Mouse (Mus musculus): Measurements from ENCODE around the gene Etfb.

Etfb gene

DNA sequence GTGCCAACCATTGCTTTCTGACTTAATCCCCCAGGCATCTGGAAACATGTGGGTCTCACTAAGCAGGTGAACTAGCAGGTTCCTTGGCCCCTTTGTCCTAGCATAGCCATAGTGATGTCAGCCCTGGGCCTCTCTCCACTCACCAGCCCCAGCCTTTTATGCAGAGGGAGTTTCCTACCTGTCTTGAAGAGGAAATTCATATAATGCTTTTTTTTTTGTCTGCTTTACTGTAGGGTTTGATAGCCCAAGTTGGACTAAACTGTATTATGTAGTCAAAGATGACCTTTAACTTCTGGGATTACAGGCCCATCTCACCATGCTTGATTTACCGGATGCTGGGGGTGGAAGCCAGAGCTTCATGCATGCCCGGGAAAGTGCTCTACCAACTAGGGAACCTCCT is 5.9 kb downstream of the Etfb start:
- DNase-seq, result no peak

DNA sequence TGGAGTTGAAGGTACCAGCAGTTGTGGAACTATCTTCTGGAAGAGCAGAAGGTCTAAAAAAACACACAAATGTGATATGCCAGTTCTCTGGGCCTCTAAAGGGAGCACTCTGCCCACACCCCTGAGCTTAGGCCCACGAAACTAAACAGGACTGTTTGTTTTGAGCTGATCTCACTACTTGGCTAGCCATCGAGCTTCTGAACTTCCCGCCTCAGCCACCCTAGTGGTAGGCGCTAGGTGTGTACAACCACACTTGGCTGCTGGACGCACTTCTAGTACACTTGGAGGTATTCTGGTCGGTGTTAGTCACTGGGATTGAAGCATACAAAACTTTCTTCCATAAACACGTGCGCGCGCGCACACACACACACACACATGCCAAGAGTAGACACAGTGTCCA is 7.8 kb downstream of the Etfb start:
- DNase-seq, result no peak

DNA sequence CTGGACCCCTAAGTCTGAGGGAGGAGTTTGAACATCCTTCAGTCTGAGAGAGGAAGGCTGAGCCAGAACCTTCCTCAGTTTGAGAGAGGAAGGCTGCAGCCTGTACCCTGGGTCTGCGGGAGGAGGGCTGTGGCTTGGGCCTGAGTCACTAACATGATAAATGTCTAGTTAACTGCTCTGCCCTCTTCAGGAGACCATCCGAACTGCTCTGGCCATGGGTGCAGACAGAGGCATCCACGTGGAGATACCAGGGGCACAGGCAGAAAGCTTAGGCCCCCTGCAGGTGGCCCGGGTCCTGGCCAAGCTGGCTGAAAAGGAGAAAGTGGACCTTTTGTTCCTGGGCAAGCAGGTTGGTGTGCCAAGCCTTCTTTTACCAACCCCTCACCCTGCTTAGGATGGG is 8.7 kb downstream of the Etfb start:
- DNase-seq, result no peak

DNA sequence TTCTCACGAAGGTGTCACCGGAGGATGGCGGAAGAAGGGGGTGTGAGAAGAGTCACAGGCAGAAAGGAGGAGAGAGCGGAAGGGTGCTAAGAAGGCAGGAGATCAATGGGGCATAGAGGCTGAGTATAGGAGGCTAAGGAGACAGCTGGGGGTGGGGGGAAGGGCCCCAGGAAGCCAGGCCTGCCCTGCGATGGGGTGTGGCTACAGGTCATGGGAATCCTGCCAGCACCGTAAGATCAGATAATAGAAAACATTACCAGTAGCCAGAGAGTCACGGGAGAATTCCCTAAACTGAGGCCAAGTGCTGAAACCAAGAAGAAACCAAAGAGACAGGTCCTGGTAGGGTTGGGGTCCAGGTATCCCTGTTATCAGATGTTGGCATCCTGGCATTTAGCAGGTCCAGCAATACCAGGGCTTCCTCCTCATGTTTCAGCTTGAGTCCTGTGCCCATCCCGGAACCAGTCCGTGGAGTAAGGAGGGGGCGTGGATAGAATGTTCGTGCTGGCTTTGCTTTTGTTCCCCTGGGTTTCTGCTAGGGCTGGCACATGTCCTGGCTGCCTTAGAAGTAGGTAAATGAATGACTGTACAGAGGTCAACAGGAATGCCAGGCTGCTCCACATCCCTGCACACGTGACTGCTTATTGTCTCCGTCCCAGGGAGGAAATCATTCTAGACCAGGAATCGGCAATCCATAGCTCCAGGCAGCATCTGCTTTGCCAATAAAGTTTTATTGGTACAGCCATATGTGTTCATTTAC is 9.9 kb downstream of the Etfb start:
- no peak for DNase-seq

DNA sequence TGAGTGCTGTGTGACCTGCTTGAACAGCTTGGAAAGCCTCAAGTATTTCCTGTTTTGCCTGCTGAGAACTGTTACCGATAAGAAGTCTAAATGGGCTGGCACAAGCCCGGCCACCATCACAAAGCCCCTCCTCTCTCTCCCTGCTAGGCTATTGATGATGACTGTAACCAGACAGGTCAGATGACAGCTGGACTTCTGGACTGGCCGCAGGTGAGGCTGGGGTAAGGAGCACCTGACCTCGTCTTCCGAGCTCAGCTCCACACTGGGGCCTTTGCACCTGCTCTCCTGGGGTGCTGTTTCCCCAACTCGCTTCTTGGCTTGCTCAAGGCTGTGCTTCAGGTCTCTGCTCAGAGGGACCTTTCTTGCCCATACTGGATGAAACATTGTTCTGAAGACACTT is 10.5 kb downstream of the Etfb start:
- DNase-seq, result no peak

DNA sequence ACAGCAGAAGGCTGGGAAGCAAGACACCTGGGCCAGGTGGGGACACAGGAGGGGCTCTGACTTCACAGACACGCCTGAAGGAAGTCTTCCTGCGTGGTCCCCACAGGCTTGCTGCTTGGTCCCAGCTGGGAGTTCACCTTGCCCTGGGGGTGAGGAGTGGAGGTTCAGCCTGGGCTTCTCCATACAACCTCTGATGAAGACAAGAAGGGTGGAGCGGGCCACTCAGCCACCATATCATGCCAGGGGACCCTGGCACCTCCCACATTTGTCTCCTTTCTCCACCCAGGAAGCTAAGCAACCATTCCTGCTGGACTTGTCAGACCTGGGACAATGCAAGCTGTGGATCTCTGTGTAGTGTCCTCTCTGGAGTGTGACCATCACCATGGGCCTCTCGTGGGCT is 19.0 kb downstream of the Etfb start, which contains the start of gene Vsig10l:
Vsig10l (plus strand) TSS at position 301 of the 400 bp plus-strand sequence.
- DNase-seq, result no peak

DNA sequence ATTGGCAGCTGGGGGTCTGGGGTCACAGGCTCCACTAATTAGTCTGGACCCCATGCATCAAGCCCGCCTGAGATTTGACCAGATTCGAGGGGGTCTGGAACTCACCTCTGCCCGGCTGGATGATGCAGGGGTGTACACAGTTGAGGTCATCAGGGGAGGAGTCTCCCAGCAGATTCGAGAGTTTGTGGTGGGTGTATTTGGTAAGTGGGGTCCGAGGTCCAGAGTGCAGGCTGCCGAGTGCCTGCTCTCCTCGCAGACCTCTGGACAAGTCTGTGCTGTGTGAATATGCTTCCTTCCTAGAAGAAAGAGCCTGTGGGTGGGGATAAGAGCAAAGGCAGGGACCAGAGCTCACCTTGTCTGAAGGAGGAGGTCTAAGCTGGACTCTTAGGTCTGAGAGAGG is 20.1 kb downstream of the Etfb start:
- DNase-seq, result no peak

DNA sequence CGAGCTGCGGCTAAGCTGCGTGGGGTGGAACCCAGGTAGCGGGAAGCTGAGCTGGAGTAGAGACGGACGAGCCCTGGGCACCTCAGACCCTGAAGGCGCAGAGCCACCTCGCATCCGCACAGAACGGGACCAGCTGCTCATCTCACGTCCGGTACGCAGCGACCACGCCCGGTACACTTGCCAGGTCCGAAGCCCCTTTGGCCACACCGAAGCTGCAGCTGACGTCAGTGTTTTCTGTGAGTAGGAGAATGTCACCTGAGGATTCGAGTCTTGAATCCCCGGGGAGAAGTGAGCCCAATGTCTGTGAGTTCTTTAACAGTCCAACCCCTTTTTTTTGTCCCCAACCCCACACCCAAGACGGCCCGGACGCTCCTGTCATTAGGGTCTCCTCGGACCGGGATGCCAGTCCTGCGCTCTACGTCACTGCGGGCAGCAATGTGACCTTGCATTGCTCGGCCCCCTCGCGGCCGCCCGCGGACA is 21.0 kb downstream of the Etfb start:
- DNase-seq, result no peak

DNA sequence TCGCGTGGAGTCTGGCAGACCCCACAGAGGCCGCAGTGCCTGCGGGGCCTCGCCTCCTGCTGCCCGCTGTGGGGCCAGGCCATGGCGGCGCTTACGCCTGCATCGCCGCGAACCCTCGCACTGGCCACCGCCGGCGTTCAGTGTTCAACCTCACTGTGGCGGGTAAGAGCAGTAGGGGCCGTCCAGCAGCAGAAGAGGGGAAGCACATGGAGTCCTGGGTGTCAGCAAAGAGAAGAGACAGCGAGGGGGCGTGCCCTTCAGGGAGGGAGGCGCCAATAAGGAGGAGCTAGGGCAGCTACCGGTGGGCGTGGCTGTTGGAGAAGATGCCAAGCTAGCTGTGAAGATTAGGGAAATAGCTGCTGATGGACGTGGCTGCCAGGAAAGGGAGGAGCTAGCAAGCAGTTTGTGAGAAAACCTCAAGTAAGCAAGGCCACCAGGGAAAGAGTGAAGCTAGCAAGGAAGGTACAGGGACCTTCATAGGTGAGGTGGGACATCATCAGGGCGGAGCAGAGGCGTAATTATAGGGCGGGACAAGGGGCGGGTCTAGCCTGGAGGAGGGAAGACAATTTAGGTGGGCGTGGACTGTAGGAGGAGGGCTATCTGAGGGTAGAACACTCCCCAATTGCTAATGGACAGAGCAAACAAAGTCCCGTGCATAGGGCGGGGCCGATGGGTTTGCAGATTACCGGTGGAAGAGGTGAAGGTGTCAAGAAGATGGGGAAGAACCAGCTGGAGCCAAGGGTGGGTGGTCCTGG is 21.6 kb downstream of the Etfb start:
- DNase-seq, result peak; percentile 75

DNA sequence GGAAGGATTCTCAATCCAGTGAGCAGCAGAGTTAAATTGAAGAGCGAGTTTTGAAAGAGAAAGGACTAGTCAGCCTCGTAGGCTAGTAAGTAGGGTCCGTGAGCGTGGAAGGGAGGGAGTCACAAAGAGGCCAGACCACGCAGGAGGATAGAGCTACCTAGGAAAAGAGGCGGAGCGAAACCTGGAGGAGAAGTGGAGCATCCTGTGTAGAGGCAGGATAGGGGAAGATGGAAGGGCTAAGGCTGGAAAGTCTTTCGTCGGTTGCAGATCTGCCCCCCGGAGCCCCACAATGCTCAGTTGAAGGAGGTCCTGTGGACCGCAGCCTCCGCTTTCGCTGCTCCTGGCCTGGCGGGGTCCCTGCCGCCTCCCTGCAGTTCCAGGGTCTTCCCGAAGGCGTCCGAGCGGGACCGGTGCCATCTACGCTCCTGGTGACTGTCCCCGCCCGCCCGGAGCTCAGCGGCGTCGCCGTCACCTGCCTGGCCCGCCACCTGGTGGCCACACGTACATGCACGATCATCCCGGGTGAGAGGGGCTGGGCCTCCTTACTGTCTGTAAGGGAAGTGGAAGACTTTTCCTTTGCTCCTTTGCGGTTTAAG is 22.3 kb downstream of the Etfb start:
- DNase-seq, result peak; percentile 78

DNA sequence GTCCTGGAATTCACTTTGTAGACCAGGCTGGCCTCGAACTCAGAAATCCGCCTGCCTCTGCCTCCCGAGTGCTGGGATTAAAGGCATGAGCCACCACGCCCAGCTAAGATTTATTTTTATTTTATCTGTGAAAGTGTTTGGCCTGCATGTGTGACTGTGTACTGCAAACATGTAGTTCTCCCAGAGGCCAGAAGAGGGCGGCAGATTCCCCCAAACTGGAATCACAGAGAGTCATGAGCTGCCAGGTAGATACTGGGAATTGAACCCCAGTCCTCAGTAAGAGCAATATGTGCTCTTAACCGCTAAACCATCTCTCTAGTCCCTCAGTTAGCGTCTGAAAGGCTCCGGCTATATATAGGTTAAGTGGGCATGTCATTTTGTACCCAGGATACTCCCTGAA is 26.5 kb downstream of the Etfb start:
- DNase-seq, result no peak

DNA sequence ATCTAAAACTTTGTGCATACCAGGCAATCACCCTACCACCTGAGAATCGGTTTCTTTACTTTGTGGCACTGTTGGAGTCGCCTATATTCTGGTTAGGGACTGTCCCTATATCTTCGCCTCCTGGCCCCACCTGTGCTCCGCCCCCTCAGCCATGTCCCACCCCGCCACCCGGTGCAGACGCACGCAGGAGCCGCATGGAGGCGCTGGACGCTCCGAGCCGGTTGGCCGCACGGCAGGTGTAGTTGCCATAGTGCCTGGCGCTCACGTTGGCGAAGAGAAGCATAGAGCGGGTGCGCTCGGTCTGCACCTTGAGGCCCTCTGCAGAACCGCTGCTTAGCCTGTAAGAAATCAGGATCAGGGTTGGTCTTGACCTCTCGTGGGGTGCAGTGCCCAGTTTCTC is 31.8 kb downstream of the Etfb start:
- DNase-seq, result no peak

DNA sequence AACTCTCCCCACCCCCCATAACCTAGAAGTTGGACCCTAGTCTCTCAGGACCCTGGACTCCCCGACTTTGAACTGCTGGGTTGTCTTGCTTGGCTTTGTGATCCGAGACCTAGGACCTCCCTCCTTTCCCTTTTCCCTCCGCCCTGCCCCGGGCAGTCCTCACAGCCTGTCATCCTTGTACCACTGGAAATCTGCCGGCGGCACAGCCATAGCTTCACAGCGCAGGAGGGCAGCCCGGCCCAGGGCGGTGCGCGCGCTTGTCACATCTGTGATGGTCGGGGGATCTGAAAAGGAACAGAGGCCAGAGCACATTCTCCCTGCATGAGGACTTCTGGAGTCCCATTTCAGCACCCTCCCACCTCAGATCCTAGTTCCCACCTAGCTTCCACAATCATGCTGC is 32.5 kb downstream of the Etfb start:
- DNase-seq, result no peak

DNA sequence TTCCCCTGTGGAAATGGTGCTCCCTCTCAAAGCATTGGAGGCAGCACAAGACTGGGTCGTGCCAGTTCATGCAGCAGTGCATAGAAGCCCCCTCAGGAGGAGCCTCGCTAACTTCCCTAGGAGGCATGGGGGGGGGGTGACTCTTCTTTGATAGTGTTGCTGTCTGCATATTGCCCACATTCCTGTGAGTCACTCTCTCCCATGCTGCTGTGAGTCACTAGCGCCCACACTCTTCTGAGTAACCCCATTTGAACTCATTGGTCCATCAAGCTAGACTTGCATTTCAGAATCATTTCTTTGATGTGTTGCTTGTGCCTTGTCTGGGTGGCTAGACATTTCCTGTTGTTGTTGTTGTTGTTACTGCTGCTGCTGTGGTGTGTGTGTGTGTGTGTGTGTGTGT is 37.3 kb downstream of the Etfb start:
- peak; percentile 87 for DNase-seq

DNA sequence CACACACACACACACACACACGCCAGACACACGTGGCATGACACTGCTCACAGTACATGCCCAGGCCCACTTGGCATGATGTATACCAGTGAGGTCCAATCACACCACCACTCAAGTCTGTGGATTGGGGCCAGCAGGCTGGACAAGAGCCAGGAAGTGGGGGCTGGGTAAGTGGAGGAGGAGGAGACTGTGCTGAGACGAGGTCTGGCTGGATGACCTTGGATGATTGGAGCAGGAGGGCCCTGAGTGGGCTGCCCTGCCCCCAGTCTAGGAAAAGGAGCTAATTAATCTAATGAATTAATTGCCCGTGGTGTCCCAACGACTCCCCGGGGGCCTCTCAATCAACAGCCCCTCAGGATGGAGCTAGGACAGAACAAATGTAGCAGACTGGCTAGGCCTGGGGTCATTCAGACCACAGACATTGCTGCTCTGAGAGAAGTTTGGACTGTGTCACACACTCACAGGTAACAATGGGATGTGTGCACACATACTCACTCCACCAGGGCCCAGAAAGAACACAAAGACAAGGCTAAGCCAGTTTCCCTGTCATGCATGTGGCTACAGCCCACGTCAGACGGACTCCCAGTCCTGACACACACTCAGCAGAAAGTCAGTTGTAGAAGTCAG is 38.3 kb downstream of the Etfb start:
- DNase-seq, result no peak

DNA sequence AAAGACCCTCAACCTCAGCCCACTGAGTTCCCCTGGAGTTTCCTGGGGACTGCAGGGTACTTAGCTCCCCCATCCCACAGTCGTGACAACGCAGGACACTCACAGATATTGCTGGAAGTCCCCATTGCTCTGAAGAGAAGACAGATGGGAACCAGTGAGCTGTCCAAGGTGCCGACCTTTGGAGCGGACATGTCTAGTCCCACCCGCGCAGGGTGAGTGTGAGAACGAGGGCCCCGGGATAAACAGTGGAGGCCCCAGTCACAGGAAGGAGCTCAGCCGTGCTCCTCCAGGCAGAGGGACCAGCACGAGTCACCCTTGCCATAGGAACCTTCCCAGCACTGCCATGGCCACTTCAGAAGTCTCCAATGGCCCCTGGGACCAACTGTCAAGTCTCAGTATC is 39.4 kb downstream of the Etfb start:
- no peak for DNase-seq

DNA sequence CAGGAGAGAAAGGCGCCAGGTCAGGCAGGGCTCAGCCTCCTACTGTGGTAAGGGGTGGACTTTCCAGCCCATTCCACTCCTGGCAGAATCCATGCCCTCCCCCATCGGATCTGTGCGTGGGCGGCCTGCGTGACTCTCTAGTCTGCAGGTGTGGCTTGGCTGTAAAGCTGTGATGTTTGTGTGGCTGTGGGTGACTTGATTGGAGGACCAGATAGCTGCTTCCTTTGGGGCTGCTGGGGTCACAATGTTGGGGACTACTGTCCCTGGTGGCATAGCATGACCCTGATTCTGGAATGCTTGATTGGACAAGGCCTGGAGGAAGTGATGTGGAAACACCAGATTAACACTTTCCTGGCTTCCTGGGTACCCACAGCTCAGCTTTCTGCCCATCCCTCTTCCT is 44.8 kb downstream of the Etfb start:
- peak; percentile 70 for DNase-seq

DNA sequence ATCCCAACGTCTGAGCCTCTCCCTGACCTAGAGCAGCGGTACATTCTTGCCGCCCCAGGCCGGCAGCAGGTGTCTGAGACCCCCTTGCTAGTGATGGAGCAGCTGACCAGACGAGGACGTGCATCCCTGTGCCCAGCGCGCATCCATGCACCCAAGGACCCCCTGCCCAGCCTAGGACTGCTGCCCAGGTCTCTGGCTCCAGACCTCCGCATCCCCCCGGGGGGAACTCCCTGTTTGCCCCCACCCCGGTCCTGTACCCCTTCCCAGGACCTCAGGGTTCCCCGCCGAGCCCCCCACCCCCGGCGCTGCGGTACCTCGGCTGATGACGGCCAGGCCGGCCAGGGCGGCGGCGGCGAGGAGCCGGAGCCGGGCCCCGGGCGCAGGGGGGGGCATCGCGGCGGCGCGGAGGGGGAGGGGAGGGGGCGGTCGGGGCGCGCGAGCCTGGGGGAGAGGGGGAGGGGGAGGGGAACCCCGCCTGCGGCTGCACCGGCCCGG is 45.8 kb downstream of the Etfb start, which contains the start of gene Iglon5:
Iglon5 (minus strand) TSS at position 445 of the 495 bp plus-strand sequence.
- DNase-seq, result no peak

DNA sequence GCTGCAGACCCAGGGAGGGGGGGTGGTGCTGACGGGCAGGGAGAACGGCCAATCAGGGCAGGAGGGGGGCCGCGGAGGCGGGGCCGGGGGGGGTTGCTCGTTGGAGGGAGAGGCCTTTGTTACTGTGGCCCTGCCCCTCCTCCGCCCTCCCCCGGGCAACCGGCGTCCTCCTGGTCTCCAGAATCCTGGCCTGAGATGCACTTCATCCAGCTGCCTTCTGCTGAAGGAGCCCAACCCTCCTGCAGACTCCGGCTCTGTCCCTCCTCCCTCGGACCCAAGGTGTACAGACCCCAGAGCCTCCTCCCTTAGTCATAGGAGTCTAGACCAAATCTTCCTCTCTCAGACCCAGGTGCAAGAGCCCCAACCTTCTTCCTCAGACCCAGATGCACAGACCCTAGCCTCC is 46.3 kb downstream of the Etfb start:
- DNase-seq, result peak; percentile 81

DNA sequence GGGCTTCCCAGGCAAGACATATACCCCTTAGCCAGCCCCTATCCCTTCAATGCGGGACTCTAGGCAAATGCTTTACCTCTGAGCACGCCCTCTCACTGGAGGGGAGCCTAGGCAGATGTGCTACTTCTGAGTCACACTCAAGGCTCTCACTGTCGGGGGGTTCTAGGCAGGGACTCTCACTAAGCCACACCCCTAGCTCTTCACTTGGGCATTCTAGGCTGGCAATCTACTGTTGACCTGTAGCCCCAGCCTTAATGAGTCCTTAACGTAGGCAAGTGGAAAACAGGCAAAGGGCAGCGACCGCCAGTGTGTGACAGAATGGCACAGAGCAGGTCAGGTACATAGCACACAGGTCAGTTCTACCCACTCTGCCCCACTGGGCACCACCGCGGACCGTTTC is 47.0 kb downstream of the Etfb start:
- no peak for DNase-seq

DNA sequence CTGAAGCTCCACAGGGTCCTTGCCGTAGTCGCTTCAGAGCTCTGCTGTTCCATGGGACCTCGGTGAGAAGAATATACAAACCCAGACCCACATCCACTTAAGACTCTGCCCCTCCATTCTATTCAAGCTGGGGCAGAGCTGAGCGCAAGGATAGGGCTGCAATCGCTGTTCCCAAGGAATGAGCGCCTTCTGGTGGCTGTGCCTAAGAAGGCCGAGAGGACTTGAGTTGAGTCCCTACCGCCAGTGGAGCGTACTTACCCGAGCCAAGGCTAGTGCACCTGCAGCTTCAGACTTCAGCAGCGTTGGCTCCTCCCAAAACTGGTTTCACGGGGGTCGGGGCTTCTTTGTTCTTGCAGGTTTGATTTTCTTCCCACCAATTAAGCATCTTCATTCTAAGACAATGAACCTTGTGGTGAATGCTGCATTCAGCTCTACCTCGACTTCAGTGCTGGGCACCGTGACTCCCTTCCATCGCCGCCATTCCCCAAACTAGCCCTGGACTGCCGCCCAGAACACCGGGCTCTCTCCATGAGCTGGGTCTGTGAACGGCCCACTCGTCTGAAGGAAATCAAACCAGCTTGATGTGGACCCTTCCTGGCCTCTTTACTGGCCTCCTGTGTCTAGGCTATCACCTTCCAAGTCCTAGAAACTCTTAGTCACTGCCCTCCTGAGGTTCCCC is 51.6 kb downstream of the Etfb start:
- peak; percentile 77 for DNase-seq

Data from right cerebral cortex, adult 18-20 months (tissue).